Mouse (Mus musculus): ENCODE results near the gene Cry1. TPM values are rescaled to one million over a fixed set of nuclear protein-coding genes. Genes with fewer than 3 reads are reported as not detected.
A peak's percentile ranks its signal among the peaks of the same experiment; 100 is the strongest.

The Cry1 gene
- total and polyA plus RNA-seq, 2 experiments from 2014 or later: 24.3 to 29.7 TPM

DNA sequence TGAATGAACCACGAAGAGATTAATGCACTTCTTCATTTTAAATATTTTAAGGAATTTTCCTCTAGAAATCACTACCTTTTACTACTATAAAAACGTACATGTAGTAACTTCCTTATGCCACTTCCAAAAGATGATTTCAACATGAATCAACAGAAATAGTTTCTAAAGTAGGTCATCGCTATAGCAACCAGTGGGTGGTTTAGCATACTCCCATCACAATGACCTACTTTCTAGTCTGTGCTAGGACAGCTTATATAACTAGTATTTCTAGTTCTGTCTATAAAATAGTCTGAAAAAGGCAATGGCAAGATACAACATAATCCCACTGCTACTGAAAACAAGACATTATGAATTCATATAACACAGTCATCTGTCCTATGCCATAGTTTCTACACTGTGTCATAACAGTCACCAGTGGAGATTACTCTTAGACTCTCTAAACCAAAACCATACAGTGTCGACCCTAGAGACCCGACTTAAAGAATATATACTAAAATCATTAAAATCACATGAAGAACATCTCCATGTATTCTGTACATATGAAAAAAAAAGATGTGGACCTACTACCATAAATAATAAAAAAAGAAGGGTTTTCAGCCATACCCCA is 23.0 kb downstream of the Cry1 start:
- DNase-seq (peak; percentile 55), ATAC-seq (peak; percentile 94)
- Histone ChIP-seq H3K4me2 (ENCODE audit: low read depth) (no peak overlapping the region), H3K36me3 (ENCODE audit: insufficient read depth) (no peaks in the 10 kb centered on the region), H3K27ac (ENCODE audit: low read depth, low read length) (no peak overlapping the region; the same call in 1 of the 2 replicates), H3K4me3 (ENCODE audit: low read depth, low read length) (no peak overlapping the region), H3K9me3 (ENCODE audit: low read length) (no peaks in the 10 kb centered on the region), H3K9ac (no peak overlapping the region), H3K27me3 (ENCODE audit: insufficient read depth, low read length) (no peaks in the 10 kb centered on the region), H3K4me1 (ENCODE audit: insufficient read depth) (peaks cover 9% of the 10 kb centered on the region; the same call in 1 of the 2 replicates)
- 60% methylated on average over 5 of the region's 5 CpGs for WGBS
- no peak for TF ChIP-seq CTCF (IDR thresholded peaks at IDR 0.05; ENCODE audit: low read depth)

DNA sequence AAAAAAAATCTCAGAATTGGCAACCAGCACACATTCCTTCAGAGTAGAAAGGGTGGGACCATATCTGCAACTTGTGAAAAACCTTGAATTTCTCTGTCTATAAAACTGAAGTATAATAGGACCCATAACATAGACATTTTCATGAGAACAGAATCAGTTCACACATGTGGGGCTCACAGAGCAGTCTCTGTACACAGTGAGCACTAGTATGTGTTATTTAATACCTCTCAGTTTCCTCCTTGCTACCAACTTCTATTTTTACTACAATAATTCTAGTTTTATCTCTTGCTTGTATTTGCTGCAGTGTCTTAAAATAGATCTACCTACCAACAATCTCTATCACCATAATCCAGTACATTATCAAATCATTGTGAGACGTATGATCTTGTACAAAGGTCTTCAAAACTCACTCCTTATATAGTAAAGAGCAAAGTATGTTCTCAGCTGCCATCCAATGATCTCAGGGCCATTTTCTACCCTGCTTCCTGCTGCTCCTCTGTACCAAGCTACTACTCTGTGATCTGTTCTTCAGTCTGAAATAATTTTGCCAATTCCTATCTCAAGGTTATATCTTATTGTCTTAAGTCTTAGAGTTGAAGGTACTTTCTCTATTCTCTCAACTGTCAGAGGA is 24.8 kb downstream of the Cry1 start:
- H3K4me3 ChIP-seq (ENCODE audit: low read depth, low read length): no peak overlapping the region
- no peak for TF ChIP-seq CTCF (IDR thresholded peaks at IDR 0.05; ENCODE audit: low read depth)
- WGBS: 83% methylated on average over 1 of the region's 1 CpGs
- peaks cover 9% of the 10 kb centered on the region; the same call in 1 of the 2 replicates for H3K4me1 ChIP-seq (ENCODE audit: insufficient read depth)
- H3K9me3 ChIP-seq (ENCODE audit: low read length): no peaks in the 10 kb centered on the region
- H3K36me3 ChIP-seq (ENCODE audit: insufficient read depth): no peaks in the 10 kb centered on the region
- no peak overlapping the region for H3K27ac ChIP-seq (ENCODE audit: low read depth, low read length)
- DNase-seq: no peak
- no peak overlapping the region for H3K4me2 ChIP-seq (ENCODE audit: low read depth)
- ATAC-seq: no peak
- no peak overlapping the region for H3K9ac ChIP-seq
- no peaks in the 10 kb centered on the region for H3K27me3 ChIP-seq (ENCODE audit: insufficient read depth, low read length)

DNA sequence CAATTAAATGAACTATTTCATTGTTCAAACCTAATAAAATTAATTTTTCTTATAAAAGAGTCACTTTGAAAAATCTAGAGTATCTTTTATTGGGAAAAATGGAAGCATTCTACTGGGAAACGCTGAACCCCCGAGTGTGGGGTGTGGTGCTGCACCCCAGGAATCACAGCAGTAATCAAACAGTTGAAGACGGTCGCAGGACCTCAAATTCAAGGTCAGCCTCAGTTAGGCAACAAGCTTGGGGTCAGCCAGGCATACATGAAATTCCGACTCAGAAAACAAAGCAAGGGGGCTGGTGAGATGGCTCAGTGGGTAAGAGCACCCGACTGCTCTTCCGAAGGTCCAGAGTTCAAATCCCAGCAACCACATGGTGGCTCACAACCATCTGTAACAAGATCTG is 27.4 kb downstream of the Cry1 start:
- Histone ChIP-seq H3K4me3 (ENCODE audit: low read depth, low read length) (no peak overlapping the region), H3K4me1 (ENCODE audit: insufficient read depth) (peaks cover 9% of the 10 kb centered on the region; the same call in 1 of the 2 replicates), H3K4me2 (ENCODE audit: low read depth) (no peak overlapping the region), H3K9ac (no peak overlapping the region), H3K27me3 (ENCODE audit: insufficient read depth, low read length) (no peaks in the 10 kb centered on the region), H3K27ac (ENCODE audit: low read depth, low read length) (no peak overlapping the region), H3K9me3 (ENCODE audit: low read length) (no peaks in the 10 kb centered on the region), H3K36me3 (ENCODE audit: insufficient read depth) (no peaks in the 10 kb centered on the region)
- ATAC-seq: no peak
- 89% methylated on average over 7 of the region's 7 CpGs for WGBS
- no peak for TF ChIP-seq CTCF (IDR thresholded peaks at IDR 0.05; ENCODE audit: low read depth)
- no peak for DNase-seq

DNA sequence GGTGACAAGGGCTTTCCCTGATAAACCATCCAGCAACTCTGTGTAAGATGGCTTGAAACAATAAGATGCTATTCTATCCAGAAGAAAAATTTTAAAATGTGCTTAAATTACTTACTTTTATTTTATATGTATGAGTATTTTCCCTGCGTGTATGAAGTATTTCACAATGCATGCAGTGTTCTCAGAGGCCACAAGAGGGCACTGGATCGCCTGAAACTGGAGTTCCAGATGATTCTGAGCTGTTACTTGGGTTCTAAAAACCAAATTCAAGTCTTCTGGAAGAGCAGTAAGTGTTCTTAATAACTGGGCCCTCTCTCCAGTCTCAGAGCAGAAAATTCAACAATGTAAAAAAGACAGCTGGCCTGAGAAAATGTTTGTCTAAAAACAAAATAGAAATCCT is 30.7 kb downstream of the Cry1 start:
- Histone ChIP-seq H3K4me3 (ENCODE audit: low read depth, low read length) (no peak overlapping the region), H3K27ac (ENCODE audit: low read depth, low read length) (no peak overlapping the region), H3K9me3 (ENCODE audit: low read length) (no peaks in the 10 kb centered on the region), H3K4me2 (ENCODE audit: low read depth) (no peak overlapping the region), H3K4me1 (ENCODE audit: insufficient read depth) (no peaks in the 10 kb centered on the region), H3K9ac (no peak overlapping the region), H3K27me3 (ENCODE audit: insufficient read depth, low read length) (no peaks in the 10 kb centered on the region), H3K36me3 (ENCODE audit: insufficient read depth) (peaks cover 6% of the 10 kb centered on the region)
- WGBS: 6% methylated on average over 2 of the region's 2 CpGs
- ATAC-seq (no peak), DNase-seq (peak; percentile 82)
- TF ChIP-seq CTCF (IDR thresholded peaks at IDR 0.05; ENCODE audit: low read depth): peak; percentile 81

DNA sequence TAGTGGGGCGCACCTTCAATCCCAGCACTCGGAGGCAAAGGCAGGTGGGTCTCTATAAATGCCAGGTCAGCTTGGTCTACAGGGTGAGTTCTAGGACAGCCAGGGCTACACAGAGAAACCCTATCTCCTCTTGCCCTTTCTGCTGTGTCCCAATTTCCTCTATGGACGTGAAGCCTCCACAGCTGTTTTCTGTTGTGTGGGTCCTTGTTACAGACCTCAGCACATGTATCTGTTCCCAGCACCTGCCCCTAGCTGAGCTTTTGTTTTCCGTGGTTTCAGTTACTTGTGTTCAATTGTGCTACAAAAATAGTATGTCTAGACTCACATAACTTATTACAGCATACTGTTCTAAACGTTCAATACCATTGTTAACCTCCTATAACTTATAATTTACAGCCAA is 35.6 kb downstream of the Cry1 start:
- Histone ChIP-seq H3K9me3 (ENCODE audit: low read length) (no peaks in the 10 kb centered on the region), H3K4me2 (ENCODE audit: low read depth) (no peak overlapping the region), H3K9ac (no peak overlapping the region), H3K27ac (ENCODE audit: low read depth, low read length) (no peak overlapping the region), H3K36me3 (ENCODE audit: insufficient read depth) (peaks cover 28% of the 10 kb centered on the region), H3K4me1 (ENCODE audit: insufficient read depth) (no peaks in the 10 kb centered on the region), H3K4me3 (ENCODE audit: low read depth, low read length) (no peak overlapping the region), H3K27me3 (ENCODE audit: insufficient read depth, low read length) (no peaks in the 10 kb centered on the region)
- TF ChIP-seq CTCF (IDR thresholded peaks at IDR 0.05; ENCODE audit: low read depth): no peak
- no peak for ATAC-seq
- no peak for DNase-seq
- 85% methylated on average over 5 of the region's 5 CpGs for whole genome bisulfite sequencing

- H3K4me2 ChIP-seq (ENCODE audit: low read depth): no peak overlapping the region
- 89% methylated on average over 14 of the region's 14 CpGs for WGBS
- no peak overlapping the region for H3K4me3 ChIP-seq (ENCODE audit: low read depth, low read length)
- no peak for TF ChIP-seq CTCF (IDR thresholded peaks at IDR 0.05; ENCODE audit: low read depth)
- no peak overlapping the region for H3K27ac ChIP-seq (ENCODE audit: low read depth, low read length)
- H3K36me3 ChIP-seq (ENCODE audit: insufficient read depth): peaks cover 47% of the 10 kb centered on the region
- H3K4me1 ChIP-seq (ENCODE audit: insufficient read depth): no peaks in the 10 kb centered on the region
- no peaks in the 10 kb centered on the region for H3K9me3 ChIP-seq (ENCODE audit: low read length)
- no peaks in the 10 kb centered on the region for H3K27me3 ChIP-seq (ENCODE audit: insufficient read depth, low read length)
- no peak for DNase-seq
- ATAC-seq: no peak
- no peak overlapping the region for H3K9ac ChIP-seq
Observed at GRCm38 (mm10) chr10:85146282-85146681, 38.6 kb downstream of the Cry1 start.

- no peak for TF ChIP-seq CTCF (IDR thresholded peaks at IDR 0.05; ENCODE audit: low read depth)
- H3K27me3 ChIP-seq (ENCODE audit: insufficient read depth, low read length): no peaks in the 10 kb centered on the region
- H3K4me2 ChIP-seq (ENCODE audit: low read depth): no peak overlapping the region
- H3K9ac ChIP-seq: no peak overlapping the region
- no peaks in the 10 kb centered on the region for H3K4me1 ChIP-seq (ENCODE audit: insufficient read depth)
- H3K36me3 ChIP-seq (ENCODE audit: insufficient read depth): peaks cover 36% of the 10 kb centered on the region
- no peak for ATAC-seq
- no peak overlapping the region for H3K27ac ChIP-seq (ENCODE audit: low read depth, low read length)
- H3K4me3 ChIP-seq (ENCODE audit: low read depth, low read length): no peak overlapping the region
- no peaks in the 10 kb centered on the region for H3K9me3 ChIP-seq (ENCODE audit: low read length)
- no peak for DNase-seq
- WGBS: 91% methylated on average over 9 of the region's 9 CpGs
Observed at GRCm38 (mm10) chr10:85141465-85141864, 43.4 kb downstream of the Cry1 start.
